Mouse (Mus musculus) forebrain, postnatal 0 days (tissue): Measurements from ENCODE around the gene Ogfod1. TPM values are rescaled to one million over a fixed set of nuclear protein-coding genes. Genes with fewer than 3 reads are reported as not detected.

ENCODE experiments used
- ATAC-seq: fragments of 200-750 bp; cut with Nextera tagmentation; 2 replicates; pipeline ENCODE4 v1.8.0; 2017; ENCODE audit warnings: mild to moderate bottlenecking, moderate library complexity
- DNase-seq: peaks from one replicate; pipeline ENCODE4 v3.0.0-alpha.2; 2015
- H3K27ac ChIP-seq: fragments of 300-500 bp; sonication (generic); 2 replicates; pipeline ENCODE4 v1.5.1; 2014; ENCODE audit warnings: low read depth, mild to moderate bottlenecking, antibody characterized with exemption, low read length, moderate library complexity, mixed read lengths
- H3K27me3 ChIP-seq: fragments of 300-500 bp; sonication (generic); 2 replicates; pipeline ENCODE4 v1.6.1; 2014; ENCODE audit warnings: mild to moderate bottlenecking, low read length, mixed read lengths; ENCODE audit not compliant: insufficient read depth
- H3K36me3 ChIP-seq: fragments of 300-500 bp; sonication (generic); 2 replicates; pipeline ENCODE4 v1.6.1; 2014; ENCODE audit warnings: mild to moderate bottlenecking, moderate library complexity; ENCODE audit not compliant: insufficient read depth
- H3K4me1 ChIP-seq: fragments of 300-500 bp; sonication (generic); 2 replicates; pipeline ENCODE4 v1.6.1; 2014; ENCODE audit warnings: antibody characterized with exemption; ENCODE audit not compliant: insufficient read depth
- H3K4me2 ChIP-seq: fragments of 300-500 bp; sonication (generic); 2 replicates; pipeline ENCODE4 v1.6.1; 2014; ENCODE audit warnings: low read depth, mild to moderate bottlenecking, moderate library complexity
- H3K4me3 ChIP-seq: fragments of 300-500 bp; sonication (generic); 2 replicates; pipeline ENCODE4 v1.5.1; 2014; ENCODE audit warnings: low read depth, low read length, mixed read lengths
- H3K9ac ChIP-seq: fragments of 300-500 bp; sonication (generic); 2 replicates; pipeline ENCODE4 v1.6.1; 2014; ENCODE audit warnings: mild to moderate bottlenecking
- H3K9me3 ChIP-seq: fragments of 300-500 bp; sonication (generic); 2 replicates; pipeline ENCODE4 v1.6.1; 2016; ENCODE audit warnings: low read length
- CTCF ChIP-seq: sonication (generic); IDR thresholded peaks from 2 replicates; pipeline ENCODE4 v1.5.1; 2016; ENCODE audit warnings: antibody characterized with exemption, control low read depth, low read depth
- WGBS: fragments of 180-500 bp; shearing (Covaris S2); extraction: QIAGEN DNeasy Blood & Tissue Kit; methylation state at CpG from one replicate; pipeline ENCODE4 v1.1.7; 2014; 5-methylcytosine and 5-hydroxymethylcytosine counted together
- polyA plus RNA-seq: library from polyadenylated mRNA; unstranded; fragments of >200 nt; fragmentation: Nextera tagmentation; extraction: Ambion mirVana; gene quantifications from 2 replicates; pipeline ENCODE4 v1.2.1, GENCODE M21; 2015
- total RNA-seq: library from RNA; depleted of rRNA; stranded (reverse); fragments of >200 nt; gene quantifications from 2 replicates; pipeline ENCODE4 v1.2.3, GENCODE M21; 2014; rRNA removed

Ogfod1 gene
- total and polyA plus RNA-seq, 2 experiments from 2014 or later: 8.2 to 17.9 TPM

GRCm38 (mm10) chr8:94113972-94114371 is 77.0 kb downstream of the Ogfod1 start:
- Histone ChIP-seq H3K4me2 (no peak overlapping the region), H3K9ac (no peak overlapping the region), H3K9me3 (no peaks in the 10 kb centered on the region), H3K4me3 (no peak overlapping the region), H3K27ac (no peak overlapping the region), H3K27me3 (no peaks in the 10 kb centered on the region), H3K36me3 (no peaks in the 10 kb centered on the region), H3K4me1 (no peaks in the 10 kb centered on the region)
- no peak for ATAC-seq
- DNase-seq: no peak
- WGBS: 86% methylated on average over 2 of the region's 2 CpGs
- TF ChIP-seq CTCF: no peak

Other genes with a start within 250 kb of the Ogfod1 start
- 273 and 314 TPM in 2 replicates for gene Gnao1, start 227.2 kb upstream of the Ogfod1 start, total RNA-seq
- gene Gnao1, start 227.2 kb upstream of the Ogfod1 start, polyA plus RNA-seq: 239 and 301 TPM in 2 replicates
- gene Amfr, start 24.4 kb upstream of the Ogfod1 start, total RNA-seq: 163 and 217 TPM in 2 replicates
- 82.8 and 90.2 TPM in 2 replicates for gene Amfr, start 24.4 kb upstream of the Ogfod1 start, polyA plus RNA-seq
- 107 and 110 TPM in 2 replicates for gene Nudt21, start 167 bp upstream of the Ogfod1 start, total RNA-seq
- 104 and 131 TPM in 2 replicates for gene Nudt21, start 167 bp upstream of the Ogfod1 start, polyA plus RNA-seq
- 21.1 and 22.6 TPM in 2 replicates for gene Bbs2, start 61.7 kb downstream of the Ogfod1 start, total RNA-seq
- 8.9 and 14.9 TPM in 2 replicates for gene Bbs2, start 61.7 kb downstream of the Ogfod1 start, polyA plus RNA-seq
- gene Mt4, start 100.0 kb downstream of the Ogfod1 start, total RNA-seq: not detected in 2 replicates
- not detected in 2 replicates for gene Mt4, start 100.0 kb downstream of the Ogfod1 start, polyA plus RNA-seq
- 151 and 445 TPM in 2 replicates for gene Mt3, start 115.4 kb downstream of the Ogfod1 start, total RNA-seq
- gene Mt3, start 115.4 kb downstream of the Ogfod1 start, polyA plus RNA-seq: 316 and 341 TPM in 2 replicates
- 36.4 and 88.1 TPM in 2 replicates for gene Mt2, start 135.5 kb downstream of the Ogfod1 start, total RNA-seq
- gene Mt2, start 135.5 kb downstream of the Ogfod1 start, polyA plus RNA-seq: 139 and 143 TPM in 2 replicates
- 205 and 418 TPM in 2 replicates for gene Mt1, start 141.9 kb downstream of the Ogfod1 start, total RNA-seq
- gene Mt1, start 141.9 kb downstream of the Ogfod1 start, polyA plus RNA-seq: 386 and 411 TPM in 2 replicates
- gene Nup93, start 177.4 kb downstream of the Ogfod1 start, total RNA-seq: 43.7 and 44.5 TPM in 2 replicates
- gene Nup93, start 177.4 kb downstream of the Ogfod1 start, polyA plus RNA-seq: 31.4 and 36.7 TPM in 2 replicates